Mouse (Mus musculus) midbrain, embryonic 16.5 days (tissue): ENCODE results near the gene Ninj2. TPM values are rescaled to one million over a fixed set of nuclear protein-coding genes. Genes with fewer than 3 reads are reported as not detected.

Experiments
- ATAC-seq: fragments of 200-750 bp; cut with Nextera tagmentation; 2 replicates; pipeline ENCODE4 v1.8.0; 2017; ENCODE audit warnings: moderate TSS enrichment
- H3K27ac ChIP-seq: fragments of 300-500 bp; sonication (generic); 2 replicates; pipeline ENCODE4 v1.5.1; 2014; ENCODE audit warnings: mild to moderate bottlenecking, low read length, mixed read lengths
- H3K27me3 ChIP-seq: fragments of 300-500 bp; sonication (generic); 2 replicates; pipeline ENCODE4 v1.6.1; 2014; ENCODE audit warnings: low read depth, low read length, mixed read lengths; ENCODE audit not compliant: control insufficient read depth, insufficient read depth
- H3K36me3 ChIP-seq: fragments of 300-500 bp; sonication (generic); 2 replicates; pipeline ENCODE4 v1.6.1; 2014; ENCODE audit warnings: mild to moderate bottlenecking, low read length, moderate library complexity, mixed read lengths; ENCODE audit not compliant: control insufficient read depth, insufficient read depth
- H3K4me1 ChIP-seq: fragments of 300-500 bp; sonication (generic); 2 replicates; pipeline ENCODE4 v1.6.1; 2014; ENCODE audit warnings: mild to moderate bottlenecking, low read length, mixed read lengths; ENCODE audit not compliant: control insufficient read depth, insufficient read depth
- H3K4me2 ChIP-seq: fragments of 300-500 bp; sonication (generic); 2 replicates; pipeline ENCODE4 v1.6.1; 2014; ENCODE audit warnings: mild to moderate bottlenecking, low read length, mixed read lengths
- H3K4me3 ChIP-seq: fragments of 300-500 bp; sonication (generic); 2 replicates; pipeline ENCODE4 v1.5.1; 2014; ENCODE audit warnings: low read depth, mild to moderate bottlenecking, low read length, moderate library complexity, mixed read lengths
- H3K9ac ChIP-seq: fragments of 300-500 bp; sonication (generic); 2 replicates; pipeline ENCODE4 v1.6.1; 2014; ENCODE audit warnings: low read depth, low read length, mixed read lengths
- H3K9me3 ChIP-seq: fragments of 300-500 bp; sonication (generic); replicated peaks from 2 replicates; pipeline ENCODE4 v1.6.1; 2014; ENCODE audit warnings: mild to moderate bottlenecking, low read length, mixed read lengths; ENCODE audit not compliant: control insufficient read depth, poor library complexity, severe bottlenecking
- WGBS: fragments of 180-500 bp; shearing (Covaris S2); extraction: QIAGEN DNeasy Blood & Tissue Kit; methylation state at CpG from one replicate; pipeline ENCODE4 v1.1.7; 2014; 5-methylcytosine and 5-hydroxymethylcytosine counted together
- polyA plus RNA-seq: library from polyadenylated mRNA; unstranded; fragments of >200 nt; fragmentation: Nextera tagmentation; extraction: Ambion mirVana; gene quantifications from 2 replicates; pipeline ENCODE4 v1.2.1, GENCODE M21; 2015

Ninj2 gene
- polyA plus RNA-seq, 1 experiment from 2014 or later = not detected

GRCm38 (mm10) chr6:120193174-120193573 lies 100.0 kb downstream of the Ninj2 start:
- Histone ChIP-seq H3K27me3 (peaks cover 4% of the 10 kb centered on the region; the same call in 1 of the 2 replicates), H3K9ac (no peak overlapping the region), H3K9me3 (no peaks in the 10 kb centered on the region), H3K36me3 (no peaks in the 10 kb centered on the region), H3K4me1 (0 out of 2 replicates have a peak, but pooled peaks cover 3% of the 10 kb centered on the region), H3K4me2 (no peak overlapping the region), H3K27ac (no peak overlapping the region), H3K4me3 (no peak overlapping the region)
- WGBS = 18% methylated on average over 5 of the region's 5 CpGs
- no peak for ATAC-seq

GRCm38 (mm10) chr6:120193793-120194192 lies 100.6 kb downstream of the Ninj2 start:
- H3K9me3 ChIP-seq = no peaks in the 10 kb centered on the region
- no peak overlapping the region for H3K9ac ChIP-seq
- no peak for ATAC-seq
- WGBS = 74% methylated on average over 1 of the region's 1 CpGs
- H3K27me3 ChIP-seq = peaks cover 4% of the 10 kb centered on the region; the same call in 1 of the 2 replicates
- H3K4me2 ChIP-seq = no peak overlapping the region
- no peaks in the 10 kb centered on the region for H3K4me1 ChIP-seq
- no peak overlapping the region for H3K27ac ChIP-seq
- no peak overlapping the region for H3K4me3 ChIP-seq
- no peaks in the 10 kb centered on the region for H3K36me3 ChIP-seq

- Histone ChIP-seq H3K9me3 (no peaks in the 10 kb centered on the region), H3K9ac (no peak overlapping the region), H3K4me2 (no peak overlapping the region), H3K36me3 (no peaks in the 10 kb centered on the region), H3K4me3 (no peak overlapping the region), H3K27me3 (peaks cover 4% of the 10 kb centered on the region; the same call in 1 of the 2 replicates), H3K4me1 (no peaks in the 10 kb centered on the region), H3K27ac (no peak overlapping the region)
- 19% methylated on average over 10 of the region's 10 CpGs for WGBS
- no peak for ATAC-seq
Observed at GRCm38 (mm10) chr6:120194305-120194704, 101.2 kb downstream of the Ninj2 start.

GRCm38 (mm10) chr6:120194963-120195362 lies 101.8 kb downstream of the Ninj2 start:
- WGBS = 22% methylated on average over 7 of the region's 7 CpGs
- H3K4me1 ChIP-seq = no peaks in the 10 kb centered on the region
- no peak overlapping the region for H3K4me2 ChIP-seq
- H3K27me3 ChIP-seq = peaks cover 4% of the 10 kb centered on the region; the same call in 1 of the 2 replicates
- no peak overlapping the region for H3K4me3 ChIP-seq
- no peaks in the 10 kb centered on the region for H3K9me3 ChIP-seq
- no peak for ATAC-seq
- no peak overlapping the region for H3K9ac ChIP-seq
- H3K27ac ChIP-seq = no peak overlapping the region
- no peaks in the 10 kb centered on the region for H3K36me3 ChIP-seq

- no peaks in the 10 kb centered on the region for H3K36me3 ChIP-seq
- no peak for ATAC-seq
- no peak overlapping the region for H3K9ac ChIP-seq
- H3K4me1 ChIP-seq = no peaks in the 10 kb centered on the region
- WGBS = 30% methylated on average over 2 of the region's 2 CpGs
- H3K27ac ChIP-seq = no peak overlapping the region
- H3K4me2 ChIP-seq = no peak overlapping the region
- no peaks in the 10 kb centered on the region for H3K9me3 ChIP-seq
- peaks cover 4% of the 10 kb centered on the region; the same call in 1 of the 2 replicates for H3K27me3 ChIP-seq
- H3K4me3 ChIP-seq = no peak overlapping the region
Observed at GRCm38 (mm10) chr6:120196837-120197236, 103.7 kb downstream of the Ninj2 start.

- Histone ChIP-seq H3K4me2 (no peak overlapping the region), H3K27me3 (peaks cover 4% of the 10 kb centered on the region; the same call in 1 of the 2 replicates), H3K36me3 (no peaks in the 10 kb centered on the region), H3K4me3 (no peak overlapping the region), H3K9me3 (no peaks in the 10 kb centered on the region), H3K9ac (no peak overlapping the region), H3K4me1 (no peaks in the 10 kb centered on the region), H3K27ac (no peak overlapping the region)
- WGBS = 35% methylated on average over 9 of the region's 9 CpGs
- ATAC-seq = no peak
Observed at GRCm38 (mm10) chr6:120197964-120198363, 104.8 kb downstream of the Ninj2 start.

- 21% methylated on average over 10 of the region's 10 CpGs for WGBS
- Histone ChIP-seq H3K27ac (no peak overlapping the region), H3K9ac (no peak overlapping the region), H3K4me3 (no peak overlapping the region), H3K36me3 (no peaks in the 10 kb centered on the region), H3K9me3 (no peaks in the 10 kb centered on the region), H3K4me1 (no peaks in the 10 kb centered on the region), H3K27me3 (peaks cover 4% of the 10 kb centered on the region; the same call in 1 of the 2 replicates), H3K4me2 (no peak overlapping the region)
- no peak for ATAC-seq
Observed at GRCm38 (mm10) chr6:120199638-120200394, 106.7 kb downstream of the Ninj2 start.

GRCm38 (mm10) chr6:120201956-120202355 lies 108.8 kb downstream of the Ninj2 start:
- 48% methylated on average over 6 of the region's 6 CpGs for WGBS
- no peak overlapping the region for H3K4me3 ChIP-seq
- H3K9me3 ChIP-seq = no peaks in the 10 kb centered on the region
- H3K36me3 ChIP-seq = no peaks in the 10 kb centered on the region
- no peak for ATAC-seq
- H3K9ac ChIP-seq = no peak overlapping the region
- H3K4me2 ChIP-seq = no peak overlapping the region
- no peak overlapping the region for H3K27ac ChIP-seq
- H3K4me1 ChIP-seq = no peaks in the 10 kb centered on the region
- no peaks in the 10 kb centered on the region for H3K27me3 ChIP-seq

- Histone ChIP-seq H3K4me1 (no peaks in the 10 kb centered on the region), H3K27ac (no peak overlapping the region), H3K27me3 (no peaks in the 10 kb centered on the region), H3K36me3 (no peaks in the 10 kb centered on the region), H3K9ac (no peak overlapping the region), H3K9me3 (no peaks in the 10 kb centered on the region), H3K4me3 (no peak overlapping the region), H3K4me2 (no peak overlapping the region)
- 38% methylated on average over 8 of the region's 8 CpGs for WGBS
- ATAC-seq = no peak; the same call in 1 of the 2 replicates
Observed at GRCm38 (mm10) chr6:120202406-120202805, 109.3 kb downstream of the Ninj2 start.
